Mouse (Mus musculus) retina, postnatal 1 day (tissue): ENCODE results near the gene Pla2g6.

ENCODE experiments used
- DNase-seq: peaks from one replicate; pipeline ENCODE4 v3.0.0-alpha.2; 2012

Gene Pla2g6

DNA sequence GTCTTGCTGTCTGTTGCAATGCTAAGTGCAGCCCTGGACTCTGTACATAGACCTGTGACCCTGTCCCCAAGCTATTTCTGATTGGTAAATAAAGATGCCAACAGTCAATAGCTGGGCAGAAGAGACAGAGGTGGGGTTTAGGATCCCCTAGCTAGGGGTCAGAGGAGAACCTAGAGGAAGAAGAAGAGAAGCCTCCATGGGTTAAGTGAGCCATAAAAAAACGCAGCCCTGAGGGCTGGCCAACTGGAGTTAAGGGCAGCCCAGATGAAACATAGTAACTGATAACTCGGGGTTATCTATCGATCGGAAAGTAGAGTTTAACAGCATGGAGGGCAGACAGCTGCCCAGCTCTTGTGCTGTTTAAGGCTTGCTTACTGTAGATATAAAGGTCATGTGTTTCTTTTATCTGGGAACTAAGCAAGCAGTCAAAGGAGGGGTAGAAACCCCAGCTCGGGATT, 6.4 kb downstream of the Pla2g6 start:
- no peak for DNase-seq

GRCm38 (mm10) chr15:79313848-79314369, 14.3 kb downstream of the Pla2g6 start:
- DNase-seq = no peak

- no peak for DNase-seq
Observed at GRCm38 (mm10) chr15:79307861-79308260, 20.3 kb downstream of the Pla2g6 start.

GRCm38 (mm10) chr15:79306043-79306637, 22.1 kb downstream of the Pla2g6 start:
- DNase-seq = no peak

DNA sequence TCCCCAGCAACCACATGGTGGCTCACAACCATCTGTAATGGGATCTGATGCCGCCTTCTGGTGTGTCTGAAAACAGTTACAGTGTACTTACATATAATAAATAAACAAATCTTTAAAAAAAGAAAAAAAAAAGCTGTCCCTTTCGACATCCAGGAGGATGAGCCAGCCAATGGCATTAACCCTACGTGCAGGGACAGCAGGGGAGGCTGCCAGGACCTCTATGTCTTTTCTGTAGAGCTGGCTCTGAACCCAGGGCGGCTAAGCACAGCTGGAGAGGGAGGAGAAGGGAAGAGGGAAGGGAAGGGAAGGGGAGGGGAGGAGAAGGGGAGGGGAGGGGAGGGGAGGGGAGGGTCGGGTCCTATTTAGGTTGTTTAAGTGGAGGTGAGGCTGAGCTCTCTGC, 23.4 kb downstream of the Pla2g6 start:
- DNase-seq = no peak

- no peak for DNase-seq
Observed at GRCm38 (mm10) chr15:79303725-79304124, 24.5 kb downstream of the Pla2g6 start.

- no peak for DNase-seq
Observed at GRCm38 (mm10) chr15:79299563-79300155, 28.5 kb downstream of the Pla2g6 start.

DNA sequence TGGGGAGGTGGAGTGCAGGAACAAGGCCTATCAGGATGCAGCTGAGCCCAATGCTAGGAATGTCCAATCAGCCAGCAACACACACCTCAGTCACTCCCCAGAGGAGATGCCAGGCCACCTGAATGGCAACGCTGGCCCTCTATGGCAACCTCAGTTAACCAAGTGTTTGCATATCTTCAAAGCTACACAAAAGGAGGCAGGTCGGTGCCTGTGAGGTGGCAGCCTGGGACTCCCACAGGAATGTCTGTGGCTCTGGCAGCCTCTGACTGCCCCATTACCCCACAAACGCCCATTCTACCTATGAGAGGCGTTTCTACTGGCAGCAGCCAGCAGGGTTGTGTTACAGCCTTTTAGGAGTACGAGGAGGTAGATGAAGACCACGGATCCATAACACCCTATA, 29.6 kb downstream of the Pla2g6 start:
- DNase-seq = no peak

GRCm38 (mm10) chr15:79292779-79293178, 35.4 kb downstream of the Pla2g6 start:
- DNase-seq = no peak

GRCm38 (mm10) chr15:79290340-79290739, 37.9 kb downstream of the Pla2g6 start:
- DNase-seq = no peak

GRCm38 (mm10) chr15:79289441-79289840, 38.7 kb downstream of the Pla2g6 start:
- DNase-seq = no peak

DNA sequence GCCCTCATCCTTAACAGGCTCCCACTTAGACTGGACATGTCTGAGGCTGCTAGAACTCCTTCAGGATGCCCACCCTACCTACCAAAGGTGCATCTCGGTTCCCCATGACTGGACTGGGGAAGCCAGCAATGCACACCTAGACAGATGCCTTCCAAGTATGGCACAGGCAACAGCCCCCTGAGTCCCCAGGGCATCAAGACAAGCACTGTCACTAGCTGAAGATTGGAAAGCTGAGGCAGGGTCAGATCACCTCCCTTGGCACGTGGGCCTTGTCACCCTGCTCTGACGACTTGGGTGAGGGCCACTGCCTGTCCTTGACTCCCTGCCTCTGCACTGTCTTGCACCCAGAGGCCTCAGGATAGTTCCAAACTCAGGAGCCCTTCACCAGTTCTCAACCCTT, 39.8 kb downstream of the Pla2g6 start:
- no peak for DNase-seq

DNA sequence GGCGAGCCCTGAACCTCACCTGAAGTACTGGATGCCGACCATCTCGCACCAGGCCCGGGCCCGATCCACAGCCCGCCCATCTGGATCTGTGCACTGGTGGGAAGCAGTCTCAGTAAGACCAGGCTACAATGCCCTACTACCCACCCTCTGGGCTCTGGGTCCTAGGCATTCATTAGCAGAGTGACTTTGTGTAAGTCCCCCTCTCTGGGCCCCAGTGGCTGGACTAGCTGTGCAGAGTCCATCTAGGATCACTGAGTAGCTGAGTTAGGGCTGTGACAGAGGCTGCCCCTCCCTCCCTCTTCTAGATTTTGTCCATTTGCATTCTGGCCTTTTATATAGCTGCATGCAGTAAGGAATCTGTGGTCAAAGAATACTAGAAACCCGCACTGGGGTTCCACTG, 41.1 kb downstream of the Pla2g6 start:
- no peak for DNase-seq

- no peak for DNase-seq
Observed at GRCm38 (mm10) chr15:79286141-79286540, 42.0 kb downstream of the Pla2g6 start.

DNA sequence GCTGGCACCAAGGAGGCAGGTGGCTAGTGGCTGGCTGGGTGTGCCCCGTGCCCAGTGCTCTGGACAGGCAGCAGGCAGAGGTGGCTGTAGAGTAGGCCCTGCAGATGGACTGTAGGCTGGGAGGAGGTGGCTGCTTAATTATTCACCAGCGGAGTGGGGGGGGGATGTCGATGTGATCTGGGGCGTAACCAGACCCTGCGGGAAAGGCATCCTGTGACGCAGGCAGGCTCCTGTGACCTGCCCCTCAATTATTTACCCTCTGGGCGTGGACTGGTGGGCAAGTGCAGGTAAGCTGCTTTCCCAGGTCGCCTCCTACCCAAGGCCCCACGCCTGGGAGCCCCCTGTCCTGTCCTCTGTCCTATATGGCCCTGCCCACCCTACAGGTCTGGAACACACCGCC, 42.8 kb downstream of the Pla2g6 start, which contains the start of gene Baiap2l2:
Gene Baiap2l2, minus strand, starts transcription at position 139 of the 400 bp plus-strand sequence.
- no peak for DNase-seq

DNA sequence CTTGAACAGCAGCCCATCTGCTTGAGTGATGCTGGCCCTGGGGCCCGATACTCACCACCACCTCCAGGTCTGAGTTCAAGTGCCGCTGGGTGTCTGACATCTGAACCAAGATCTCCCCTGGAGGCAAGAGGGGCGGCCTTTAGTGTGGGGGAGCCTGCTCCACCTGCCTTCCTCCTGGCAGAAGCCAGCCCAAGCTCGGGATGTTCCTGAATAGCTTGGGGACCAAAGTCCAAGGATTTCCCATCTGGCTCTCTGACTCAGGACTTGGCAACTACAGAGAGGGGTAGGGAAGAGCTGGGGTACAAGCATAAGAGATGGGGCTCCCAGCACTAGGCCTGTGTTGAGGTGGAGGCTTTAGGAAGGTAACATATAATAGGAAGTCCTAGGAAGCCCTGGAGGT, 44.8 kb downstream of the Pla2g6 start:
- no peak for DNase-seq

GRCm38 (mm10) chr15:79282434-79282833, 45.8 kb downstream of the Pla2g6 start:
- no peak for DNase-seq

GRCm38 (mm10) chr15:79281389-79281788, 46.8 kb downstream of the Pla2g6 start:
- peak; percentile 60 for DNase-seq

DNA sequence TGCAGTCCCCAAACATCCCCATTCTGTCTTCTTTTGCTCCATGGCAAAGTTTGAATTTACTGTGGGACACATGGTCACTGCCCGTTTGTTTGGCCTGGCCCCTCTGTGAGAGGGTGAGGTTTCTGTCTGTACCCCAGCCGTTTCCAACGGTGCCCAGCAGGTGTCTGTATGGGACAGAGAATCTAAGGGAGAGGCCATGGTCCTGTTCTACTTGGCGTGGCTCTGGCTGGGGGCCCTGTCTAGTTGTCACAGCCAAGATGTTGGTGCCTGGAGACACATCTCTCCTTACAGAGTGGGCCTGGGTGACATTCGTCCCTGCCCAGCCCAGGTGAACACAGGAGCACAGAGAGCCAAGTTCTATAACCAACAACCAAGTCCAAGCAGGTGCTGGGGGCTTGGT, 47.3 kb downstream of the Pla2g6 start:
- DNase-seq = no peak

GRCm38 (mm10) chr15:79280209-79280608, 48.0 kb downstream of the Pla2g6 start:
- DNase-seq = peak; percentile 51

GRCm38 (mm10) chr15:79277728-79278127, 50.5 kb downstream of the Pla2g6 start:
- DNase-seq = peak; percentile 44

DNA sequence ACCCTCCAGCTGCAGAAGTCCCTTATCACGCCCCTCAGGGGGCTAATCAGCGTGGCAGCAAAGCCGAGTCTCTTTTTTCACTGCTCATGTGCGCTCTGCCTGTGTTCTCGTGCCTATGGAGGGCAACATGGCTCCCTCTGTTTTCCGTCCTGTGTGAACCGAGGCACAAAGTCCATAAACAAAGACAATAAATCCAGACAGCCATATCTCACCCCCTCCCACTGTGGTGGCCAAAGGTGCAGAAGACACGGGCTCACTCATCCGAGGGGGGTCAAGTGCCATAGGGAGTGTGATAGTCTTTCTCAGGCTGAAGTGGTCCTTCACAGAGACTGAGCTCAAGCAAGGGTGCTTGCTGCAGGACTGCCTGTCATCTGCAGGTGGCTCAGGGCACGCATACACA, 55.2 kb downstream of the Pla2g6 start:
- DNase-seq = no peak

DNA sequence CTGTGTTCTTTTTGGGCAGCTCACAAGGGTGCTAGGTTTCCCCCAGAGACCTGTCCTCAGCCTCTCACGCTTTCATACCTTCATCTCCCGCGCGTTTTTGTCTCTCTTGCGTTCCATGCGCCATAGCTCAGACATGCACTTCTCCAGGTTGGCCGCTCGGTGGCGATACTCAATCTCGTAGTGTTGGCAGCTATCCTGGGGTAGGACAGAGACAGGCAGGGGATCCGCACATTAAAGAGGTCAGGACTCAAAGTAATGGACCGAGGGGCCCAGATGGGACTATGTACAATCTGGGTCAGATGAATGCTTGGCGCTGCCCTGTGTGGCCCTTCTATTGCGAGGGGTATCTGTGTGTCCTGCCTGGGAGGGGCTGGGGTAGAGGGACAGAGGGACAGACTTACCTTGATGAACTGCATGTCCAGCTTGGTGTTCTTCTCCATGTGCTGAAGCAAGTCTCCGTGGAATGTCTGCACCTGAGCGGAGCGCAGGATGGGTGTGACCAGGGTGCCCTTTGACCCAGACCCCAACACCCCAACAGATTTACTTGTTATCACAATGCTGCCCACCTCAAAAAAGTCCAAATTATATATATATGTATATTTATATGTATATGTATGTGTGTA, 57.0 kb downstream of the Pla2g6 start:
- peak; percentile 83 for DNase-seq
